Mouse (Mus musculus): ENCODE measurements at regions not wholly inside any gene's neighbourhood (a gene's known extent, or its start where the extent isn't known, plus 50 kb on each side); places are given as distances from the start of the nearest gene placed in this dataset.

- no peak for DNase-seq (ENCODE audit: low read depth, low spot score)
These were observed 1203.8 kb downstream of the Gsdmc2 start for GRCm38 (mm10) chr15:62641051-62641710.

- no peak for DNase-seq (ENCODE audit: low read depth, low spot score)
These were observed 1219.6 kb downstream of the Gsdmc2 start for GRCm38 (mm10) chr15:62625406-62625805.

- no peak for DNase-seq (ENCODE audit: low read depth, low spot score)
These were observed 1228.9 kb downstream of the Gsdmc2 start for GRCm38 (mm10) chr15:62616042-62616441.

- DNase-seq (ENCODE audit: low read depth, low spot score) = no peak
These were observed 1248.2 kb downstream of the Gsdmc2 start for GRCm38 (mm10) chr15:62596735-62597134.

GRCm38 (mm10) chr15:62588580-62588979, 1256.4 kb downstream of the Gsdmc2 start:
- DNase-seq (ENCODE audit: low read depth, low spot score) = no peak

GRCm38 (mm10) chr15:62578788-62579187, 1266.2 kb downstream of the Gsdmc2 start:
- DNase-seq (ENCODE audit: low read depth, low spot score) = no peak

- no peak for DNase-seq (ENCODE audit: low read depth, low spot score)
These were observed 1269.2 kb downstream of the Gsdmc2 start for GRCm38 (mm10) chr15:62575791-62576190.

- DNase-seq (ENCODE audit: low read depth, low spot score) = no peak
These were observed 1273.2 kb downstream of the Gsdmc2 start for GRCm38 (mm10) chr15:62571803-62572202.

- no peak for DNase-seq (ENCODE audit: low read depth, low spot score)
These were observed 1275.9 kb downstream of the Gsdmc2 start for GRCm38 (mm10) chr15:62568788-62569713.

GRCm38 (mm10) chr15:62567431-62567830, 1277.5 kb downstream of the Gsdmc2 start:
- no peak for DNase-seq (ENCODE audit: low read depth, low spot score)

GRCm38 (mm10) chr15:62566106-62566511, 1278.9 kb downstream of the Gsdmc2 start:
- DNase-seq (ENCODE audit: low read depth, low spot score) = no peak

GRCm38 (mm10) chr15:62533233-62533632, 1311.7 kb downstream of the Gsdmc2 start:
- DNase-seq (ENCODE audit: low read depth, low spot score) = no peak

- DNase-seq (ENCODE audit: low read depth, low spot score) = no peak
These were observed 1316.0 kb downstream of the Gsdmc2 start for GRCm38 (mm10) chr15:62528975-62529374.

GRCm38 (mm10) chr15:62524628-62525027, 1320.3 kb downstream of the Gsdmc2 start:
- DNase-seq (ENCODE audit: low read depth, low spot score) = no peak

- DNase-seq (ENCODE audit: low read depth, low spot score) = no peak
These were observed 1320.8 kb downstream of the Gsdmc2 start for GRCm38 (mm10) chr15:62524135-62524534.

- DNase-seq (ENCODE audit: low read depth, low spot score) = no peak
These were observed 1331.5 kb downstream of the Gsdmc2 start for GRCm38 (mm10) chr15:62513462-62513861.

- DNase-seq (ENCODE audit: low read depth, low spot score) = no peak
These were observed 1333.5 kb downstream of the Gsdmc2 start for GRCm38 (mm10) chr15:62511461-62511860.

GRCm38 (mm10) chr15:62503866-62504265, 1341.1 kb downstream of the Gsdmc2 start:
- DNase-seq (ENCODE audit: low read depth, low spot score) = no peak

GRCm38 (mm10) chr15:62500966-62501365, 1344.0 kb downstream of the Gsdmc2 start:
- DNase-seq (ENCODE audit: low read depth, low spot score) = no peak

- no peak for DNase-seq (ENCODE audit: low read depth, low spot score)
These were observed 1344.5 kb downstream of the Gsdmc2 start for GRCm38 (mm10) chr15:62500522-62500921.

- DNase-seq (ENCODE audit: low read depth, low spot score) = no peak
These were observed 1348.8 kb downstream of the Gsdmc2 start for GRCm38 (mm10) chr15:62496193-62496592.

GRCm38 (mm10) chr15:62492350-62492749, 1352.6 kb downstream of the Gsdmc2 start:
- no peak for DNase-seq (ENCODE audit: low read depth, low spot score)

- no peak for DNase-seq (ENCODE audit: low read depth, low spot score)
These were observed 1354.4 kb downstream of the Gsdmc2 start for GRCm38 (mm10) chr15:62490548-62490947.

Data from CD4-positive helper T cell, adult 2 months (primary cell).